Mouse (Mus musculus) testis, postnatal 10 days (tissue): ENCODE results near the gene Srcin1.

Source experiments
- DNase-seq: peaks from one replicate; pipeline ENCODE4 v3.0.0; 2021; ENCODE audit warnings: low spot score

Gene Srcin1

GRCm38 (mm10) chr11:97534442-97535307 lies 41.3 kb downstream of the Srcin1 start:
- DNase-seq: no peak

GRCm38 (mm10) chr11:97533653-97534052 lies 42.3 kb downstream of the Srcin1 start:
- DNase-seq: no peak

GRCm38 (mm10) chr11:97532950-97533582 lies 42.9 kb downstream of the Srcin1 start:
- no peak for DNase-seq

- no peak for DNase-seq
Measured at GRCm38 (mm10) chr11:97532354-97532753, 43.6 kb downstream of the Srcin1 start.

GRCm38 (mm10) chr11:97531381-97532260 lies 44.4 kb downstream of the Srcin1 start:
- DNase-seq: peak; percentile 95

- DNase-seq: no peak
Measured at GRCm38 (mm10) chr11:97530961-97531360, 45.0 kb downstream of the Srcin1 start.

- DNase-seq: no peak
Measured at GRCm38 (mm10) chr11:97530069-97530468, 45.9 kb downstream of the Srcin1 start.

GRCm38 (mm10) chr11:97528282-97528808 lies 47.6 kb downstream of the Srcin1 start:
- DNase-seq: no peak

GRCm38 (mm10) chr11:97525313-97525712 lies 50.7 kb downstream of the Srcin1 start:
- no peak for DNase-seq

GRCm38 (mm10) chr11:97524306-97524705 lies 51.7 kb downstream of the Srcin1 start:
- DNase-seq: no peak

GRCm38 (mm10) chr11:97523827-97524261 lies 52.1 kb downstream of the Srcin1 start:
- no peak for DNase-seq

GRCm38 (mm10) chr11:97523107-97523506 lies 52.9 kb downstream of the Srcin1 start:
- no peak for DNase-seq

- no peak for DNase-seq
Measured at GRCm38 (mm10) chr11:97521741-97522474, 54.1 kb downstream of the Srcin1 start.

GRCm38 (mm10) chr11:97520541-97520940 lies 55.4 kb downstream of the Srcin1 start:
- DNase-seq: no peak

GRCm38 (mm10) chr11:97513066-97513465 lies 62.9 kb downstream of the Srcin1 start:
- no peak for DNase-seq

- no peak for DNase-seq
Measured at GRCm38 (mm10) chr11:97512511-97512910, 63.5 kb downstream of the Srcin1 start.

GRCm38 (mm10) chr11:97511661-97512369 lies 64.2 kb downstream of the Srcin1 start:
- peak; percentile 75 for DNase-seq

GRCm38 (mm10) chr11:97510966-97511660 lies 64.9 kb downstream of the Srcin1 start:
- DNase-seq: peak; percentile 86

GRCm38 (mm10) chr11:97509715-97510485 lies 66.1 kb downstream of the Srcin1 start:
- no peak for DNase-seq
